Mouse (Mus musculus) layer of hippocampus, postnatal 25 days (tissue): ENCODE data around the gene Trpm8. TPM values are rescaled to one million over a fixed set of nuclear protein-coding genes. Genes with fewer than 3 reads are reported as not detected.

Experiments
- DNase-seq, 2 experiments: peaks; one replicate each; pipeline ENCODE4 v3.0.0; 2022; ENCODE audit warnings: mixed read lengths in 2 of 2, low spot score in 1 of 2; ENCODE audit errors: extremely low spot score in 1 of 2
- total RNA-seq, 2 experiments: library from RNA; stranded (reverse); gene quantifications; 2 replicates each; pipeline ENCODE4 v1.2.3; 2021

The Trpm8 gene
- total RNA-seq, 2 experiments from 2014 or later = 0.12 TPM

- no peak for DNase-seq
Observed at GRCm38 (mm10) chr1:88246386-88246785, 31.1 kb upstream of the Trpm8 start.

- DNase-seq = no peak
Observed at GRCm38 (mm10) chr1:88247660-88248059, 29.8 kb upstream of the Trpm8 start.

GRCm38 (mm10) chr1:88248658-88249057, 28.8 kb upstream of the Trpm8 start:
- no peak for DNase-seq

GRCm38 (mm10) chr1:88249596-88249995, 27.9 kb upstream of the Trpm8 start:
- no peak for DNase-seq

- DNase-seq = no peak
Observed at GRCm38 (mm10) chr1:88250023-88250422, 27.4 kb upstream of the Trpm8 start.

GRCm38 (mm10) chr1:88253106-88253505, 24.4 kb upstream of the Trpm8 start:
- DNase-seq = no peak

- no peak for DNase-seq
Observed at GRCm38 (mm10) chr1:88253540-88253939, 23.9 kb upstream of the Trpm8 start.

- DNase-seq = no peak
Observed at GRCm38 (mm10) chr1:88254793-88255465, 22.5 kb upstream of the Trpm8 start.

GRCm38 (mm10) chr1:88255466-88255857, 22.0 kb upstream of the Trpm8 start:
- DNase-seq = no peak

- no peak for DNase-seq
Observed at GRCm38 (mm10) chr1:88255989-88256754, 21.3 kb upstream of the Trpm8 start.

GRCm38 (mm10) chr1:88256886-88257663, 20.4 kb upstream of the Trpm8 start:
- no peak for DNase-seq

- no peak for DNase-seq
Observed at GRCm38 (mm10) chr1:88257681-88258080, 19.8 kb upstream of the Trpm8 start.

- DNase-seq = no peak
Observed at GRCm38 (mm10) chr1:88258361-88258760, 19.1 kb upstream of the Trpm8 start.

- peak in 1 of 2 experiments; percentile 58 for DNase-seq
Observed at GRCm38 (mm10) chr1:88258881-88259642, 18.4 kb upstream of the Trpm8 start.

- no peak for DNase-seq
Observed at GRCm38 (mm10) chr1:88259643-88260024, 17.8 kb upstream of the Trpm8 start.

GRCm38 (mm10) chr1:88260114-88260513, 17.3 kb upstream of the Trpm8 start:
- no peak for DNase-seq

GRCm38 (mm10) chr1:88260604-88261377, 16.7 kb upstream of the Trpm8 start:
- DNase-seq = no peak

GRCm38 (mm10) chr1:88261706-88262105, 15.8 kb upstream of the Trpm8 start:
- no peak for DNase-seq

GRCm38 (mm10) chr1:88262255-88262654, 15.2 kb upstream of the Trpm8 start:
- peak in 1 of 2 experiments; percentile 57 for DNase-seq

- DNase-seq = no peak
Observed at GRCm38 (mm10) chr1:88262961-88263360, 14.5 kb upstream of the Trpm8 start.
